Mouse (Mus musculus): ENCODE measurements around the gene Alcam. TPM values are rescaled to one million over a fixed set of nuclear protein-coding genes. Genes with fewer than 3 reads are reported as not detected.

Gene Alcam
- polyA plus RNA-seq, 1 experiment, result 13.1 TPM

GRCm38 (mm10) chr16:52468426-52468825 lies 14.6 kb upstream of the Alcam start:
- H3K36me3 ChIP-seq (ENCODE audit: control insufficient read depth, insufficient read depth), result no peaks in the 10 kb centered on the region
- no peaks in the 10 kb centered on the region for H3K27me3 ChIP-seq (ENCODE audit: control insufficient read depth, insufficient read depth, insufficient read length)
- no peak overlapping the region for H3ac ChIP-seq (ENCODE audit: control insufficient read depth, insufficient read length)
- no peak for TF ChIP-seq MAX (IDR thresholded peaks at IDR 0.05; ENCODE audit: low read depth)
- TF ChIP-seq E2F4 (IDR thresholded peaks at IDR 0.05; ENCODE audit: insufficient read depth), result no peak
- no peak for TF ChIP-seq POLR2AphosphoS2 (IDR thresholded peaks at IDR 0.05; ENCODE audit: insufficient read length, low read depth)
- no peak for TF ChIP-seq TCF3 (IDR thresholded peaks at IDR 0.05; ENCODE audit: insufficient read length, low read depth)
- no peak for TF ChIP-seq USF1 (IDR thresholded peaks at IDR 0.05; ENCODE audit: low read depth)
- TF ChIP-seq REST (IDR thresholded peaks at IDR 0.05; ENCODE audit: insufficient read depth, insufficient read length), result no peak
- no peak for TF ChIP-seq MYOG (IDR thresholded peaks at IDR 0.05; ENCODE audit: control insufficient read depth in 1 of 3, insufficient read depth in 1 of 3, insufficient read length in 2 of 3, low read depth in 2 of 3)
- no peak for TF ChIP-seq POLR2A (IDR thresholded peaks at IDR 0.05; ENCODE audit: insufficient read length, low read depth)
- no peak for TF ChIP-seq MYOD1 (IDR thresholded peaks at IDR 0.05; ENCODE audit: control insufficient read depth in 1 of 3, insufficient read length in 2 of 3, low read depth in 2 of 3)
- no peak for TF ChIP-seq CEBPB (IDR thresholded peaks at IDR 0.05; ENCODE audit: insufficient read depth, poor library complexity, severe bottlenecking)
- TF ChIP-seq TCF12 (IDR thresholded peaks at IDR 0.05; ENCODE audit: insufficient read depth, poor library complexity, severe bottlenecking), result no peak
- no peak overlapping the region for H3K4me2 ChIP-seq (ENCODE audit: low read depth)
- H3K4me3 ChIP-seq, result no peak overlapping the region
- H3K79me2 ChIP-seq (ENCODE audit: control insufficient read depth, insufficient read depth), result no peaks in the 10 kb centered on the region

DNA sequence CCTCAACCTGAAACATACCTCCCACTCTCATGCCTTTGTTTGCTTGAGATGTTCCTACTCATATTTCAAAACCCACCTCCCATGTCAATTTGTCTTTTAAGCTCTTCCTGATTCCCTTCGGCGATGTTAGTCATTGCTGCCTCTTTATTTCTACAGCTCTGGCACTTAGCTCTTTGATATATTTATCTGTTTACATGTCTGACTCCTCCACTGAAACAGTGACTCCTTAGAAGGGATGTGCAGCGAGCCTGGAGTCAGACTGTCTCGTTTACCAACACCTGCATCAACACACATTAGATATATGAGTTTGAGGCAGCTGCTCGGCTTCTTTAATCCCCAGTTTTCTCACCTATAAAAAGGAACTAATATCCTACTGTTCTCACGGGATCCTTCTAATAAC lies 12.9 kb upstream of the Alcam start:
- H3K4me3 ChIP-seq, result no peak overlapping the region
- H3K36me3 ChIP-seq (ENCODE audit: control insufficient read depth, insufficient read depth), result no peaks in the 10 kb centered on the region
- H3ac ChIP-seq (ENCODE audit: control insufficient read depth, insufficient read length), result no peak overlapping the region
- H3K79me2 ChIP-seq (ENCODE audit: control insufficient read depth, insufficient read depth), result no peaks in the 10 kb centered on the region
- TF ChIP-seq POLR2AphosphoS2 (IDR thresholded peaks at IDR 0.05; ENCODE audit: insufficient read length, low read depth) (no peak), CEBPB (IDR thresholded peaks at IDR 0.05; ENCODE audit: insufficient read depth, poor library complexity, severe bottlenecking) (no peak), USF1 (IDR thresholded peaks at IDR 0.05; ENCODE audit: low read depth) (no peak), E2F4 (IDR thresholded peaks at IDR 0.05; ENCODE audit: insufficient read depth) (no peak), POLR2A (IDR thresholded peaks at IDR 0.05; ENCODE audit: insufficient read length, low read depth) (no peak), TCF3 (IDR thresholded peaks at IDR 0.05; ENCODE audit: insufficient read length, low read depth) (no peak), MYOD1 (IDR thresholded peaks at IDR 0.05; ENCODE audit: control insufficient read depth in 1 of 3, insufficient read length in 2 of 3, low read depth in 2 of 3) (no peak), TCF12 (IDR thresholded peaks at IDR 0.05; ENCODE audit: insufficient read depth, poor library complexity, severe bottlenecking) (no peak)
- H3K27me3 ChIP-seq (ENCODE audit: control insufficient read depth, insufficient read depth, insufficient read length), result no peaks in the 10 kb centered on the region
- H3K4me2 ChIP-seq (ENCODE audit: low read depth), result no peak overlapping the region

DNA sequence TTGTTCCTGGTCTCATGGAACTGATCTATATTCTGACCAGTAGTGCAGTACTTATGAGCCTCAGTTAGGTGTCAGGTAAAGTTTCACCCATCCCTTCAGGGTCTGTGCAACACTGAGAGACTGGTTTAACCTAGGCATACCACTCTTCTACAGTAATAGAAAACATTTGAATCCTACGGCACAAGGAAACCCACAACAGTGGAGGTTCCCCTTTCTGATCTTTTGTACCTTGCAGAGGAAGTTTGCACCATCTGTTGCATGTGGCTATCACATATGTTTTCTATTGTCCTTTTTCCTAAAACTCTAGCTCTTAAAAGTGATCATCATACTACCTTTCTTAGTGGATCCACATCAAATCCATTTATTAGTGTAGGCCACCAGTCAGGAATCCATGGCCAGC lies 10.7 kb upstream of the Alcam start:
- H3K4me2 ChIP-seq (ENCODE audit: low read depth), result no peak overlapping the region
- H3K36me3 ChIP-seq (ENCODE audit: control insufficient read depth, insufficient read depth), result no peaks in the 10 kb centered on the region
- no peak overlapping the region for H3ac ChIP-seq (ENCODE audit: control insufficient read depth, insufficient read length)
- H3K27me3 ChIP-seq (ENCODE audit: control insufficient read depth, insufficient read depth, insufficient read length), result no peaks in the 10 kb centered on the region
- no peaks in the 10 kb centered on the region for H3K79me2 ChIP-seq (ENCODE audit: control insufficient read depth, insufficient read depth)
- no peak for TF ChIP-seq E2F4 (IDR thresholded peaks at IDR 0.05; ENCODE audit: insufficient read depth)
- TF ChIP-seq MAX (IDR thresholded peaks at IDR 0.05; ENCODE audit: low read depth), result no peak
- TF ChIP-seq REST (IDR thresholded peaks at IDR 0.05; ENCODE audit: insufficient read depth, insufficient read length), result no peak
- no peak for TF ChIP-seq POLR2AphosphoS2 (IDR thresholded peaks at IDR 0.05; ENCODE audit: insufficient read length, low read depth)
- TF ChIP-seq TCF3 (IDR thresholded peaks at IDR 0.05; ENCODE audit: insufficient read length, low read depth), result no peak
- TF ChIP-seq TCF12 (IDR thresholded peaks at IDR 0.05; ENCODE audit: insufficient read depth, poor library complexity, severe bottlenecking), result no peak
- TF ChIP-seq SRF (IDR thresholded peaks at IDR 0.05; ENCODE audit: control insufficient read depth, insufficient read length, low read depth), result no peak
- no peak for TF ChIP-seq CEBPB (IDR thresholded peaks at IDR 0.05; ENCODE audit: insufficient read depth, poor library complexity, severe bottlenecking)
- no peak for TF ChIP-seq MYOD1 (IDR thresholded peaks at IDR 0.05; ENCODE audit: control insufficient read depth in 1 of 3, insufficient read length in 2 of 3, low read depth in 2 of 3)
- TF ChIP-seq USF1 (IDR thresholded peaks at IDR 0.05; ENCODE audit: low read depth), result no peak
- no peak for TF ChIP-seq MYOG (IDR thresholded peaks at IDR 0.05; ENCODE audit: control insufficient read depth in 1 of 3, insufficient read depth in 1 of 3, insufficient read length in 2 of 3, low read depth in 2 of 3)
- no peak for TF ChIP-seq POLR2A (IDR thresholded peaks at IDR 0.05; ENCODE audit: insufficient read length, low read depth)
- no peak overlapping the region for H3K4me3 ChIP-seq

DNA sequence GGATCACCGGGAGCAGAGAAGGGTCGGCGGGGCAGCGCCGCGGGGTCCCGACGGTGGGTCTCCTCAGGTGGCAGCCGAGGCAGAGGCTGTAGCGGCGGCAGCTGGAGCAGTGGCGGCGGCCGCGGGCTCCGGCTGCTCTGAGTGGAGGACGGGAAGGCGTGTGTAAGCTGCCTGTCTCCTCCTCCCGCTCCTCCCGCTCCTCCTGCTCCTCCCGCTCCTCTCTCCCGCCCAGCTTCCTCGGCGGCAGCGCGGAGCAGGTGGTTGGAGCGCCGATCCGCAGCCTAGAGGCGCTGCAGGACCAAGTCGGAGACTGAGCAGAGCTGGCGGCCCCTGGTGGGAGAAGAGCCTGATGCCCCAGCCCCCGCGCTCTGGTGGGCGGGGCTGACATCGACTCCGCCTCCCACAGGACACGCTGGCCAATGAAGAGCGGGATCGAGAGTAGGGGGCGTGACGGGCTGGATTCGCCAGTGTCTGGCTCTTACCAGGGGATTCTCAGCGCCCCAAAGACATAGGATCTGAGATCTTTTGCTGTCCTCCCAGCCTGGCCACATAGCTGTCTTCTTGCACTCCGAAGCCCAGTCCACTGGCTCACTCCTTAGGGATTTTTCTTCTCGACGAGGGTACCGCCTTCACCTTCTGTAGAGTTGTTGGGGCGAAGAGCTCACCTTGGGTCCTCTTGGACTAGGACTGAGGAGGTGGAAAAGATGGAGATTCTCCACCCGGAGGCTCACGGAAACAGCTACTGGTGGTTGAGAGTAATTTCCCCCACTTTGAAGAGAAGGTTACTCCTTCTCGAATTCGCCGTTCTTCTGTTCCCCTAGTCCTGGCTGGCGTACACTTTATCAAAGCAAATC lies 785 bp downstream of the Alcam start:
- TF ChIP-seq TCF3 (IDR thresholded peaks at IDR 0.05; ENCODE audit: insufficient read length, low read depth) (no peak), MAX (IDR thresholded peaks at IDR 0.05; ENCODE audit: low read depth) (no peak), SRF (IDR thresholded peaks at IDR 0.05; ENCODE audit: control insufficient read depth, insufficient read length, low read depth) (peak; percentile 23), POLR2AphosphoS2 (IDR thresholded peaks at IDR 0.05; ENCODE audit: insufficient read length, low read depth) (peak; percentile 85), MYOG (IDR thresholded peaks at IDR 0.05; ENCODE audit: control insufficient read depth in 1 of 3, insufficient read depth in 1 of 3, insufficient read length in 2 of 3, low read depth in 2 of 3) (peak; percentile 4 to 85 (median 68)), USF1 (IDR thresholded peaks at IDR 0.05; ENCODE audit: low read depth) (no peak), TCF12 (IDR thresholded peaks at IDR 0.05; ENCODE audit: insufficient read depth, poor library complexity, severe bottlenecking) (no peak), REST (IDR thresholded peaks at IDR 0.05; ENCODE audit: insufficient read depth, insufficient read length) (no peak), E2F4 (IDR thresholded peaks at IDR 0.05; ENCODE audit: insufficient read depth) (peak; percentile 56), MYOD1 (IDR thresholded peaks at IDR 0.05; ENCODE audit: control insufficient read depth in 1 of 3, insufficient read length in 2 of 3, low read depth in 2 of 3) (peak in 2 of 3 experiments; percentile 79 to 83), POLR2A (IDR thresholded peaks at IDR 0.05; ENCODE audit: insufficient read length, low read depth) (peak; percentile 68), CEBPB (IDR thresholded peaks at IDR 0.05; ENCODE audit: insufficient read depth, poor library complexity, severe bottlenecking) (no peak)
- peak overlapping the region; percentile 96 for H3K4me2 ChIP-seq (ENCODE audit: low read depth)
- peak overlapping the region; percentile 77 for H3K4me3 ChIP-seq
- H3ac ChIP-seq (ENCODE audit: control insufficient read depth, insufficient read length), result peak overlapping the region; percentile 20
- no peaks in the 10 kb centered on the region for H3K36me3 ChIP-seq (ENCODE audit: control insufficient read depth, insufficient read depth)
- H3K27me3 ChIP-seq (ENCODE audit: control insufficient read depth, insufficient read depth, insufficient read length), result no peaks in the 10 kb centered on the region
- peaks cover 21% of the 10 kb centered on the region for H3K79me2 ChIP-seq (ENCODE audit: control insufficient read depth, insufficient read depth)

All from myocyte (in vitro differentiated cells).